Mouse (Mus musculus): ENCODE measurements at regions not wholly inside any gene's neighbourhood (a gene's known extent, or its start where the extent isn't known, plus 50 kb on each side); places are given as distances from the start of the nearest gene placed in this dataset.
A peak's percentile ranks its signal among the peaks of the same experiment; 100 is the strongest.

- no peak for DNase-seq
These were observed 271.9 kb upstream of the Mettl25 start for GRCm38 (mm10) chr10:106113083-106113482.

DNA sequence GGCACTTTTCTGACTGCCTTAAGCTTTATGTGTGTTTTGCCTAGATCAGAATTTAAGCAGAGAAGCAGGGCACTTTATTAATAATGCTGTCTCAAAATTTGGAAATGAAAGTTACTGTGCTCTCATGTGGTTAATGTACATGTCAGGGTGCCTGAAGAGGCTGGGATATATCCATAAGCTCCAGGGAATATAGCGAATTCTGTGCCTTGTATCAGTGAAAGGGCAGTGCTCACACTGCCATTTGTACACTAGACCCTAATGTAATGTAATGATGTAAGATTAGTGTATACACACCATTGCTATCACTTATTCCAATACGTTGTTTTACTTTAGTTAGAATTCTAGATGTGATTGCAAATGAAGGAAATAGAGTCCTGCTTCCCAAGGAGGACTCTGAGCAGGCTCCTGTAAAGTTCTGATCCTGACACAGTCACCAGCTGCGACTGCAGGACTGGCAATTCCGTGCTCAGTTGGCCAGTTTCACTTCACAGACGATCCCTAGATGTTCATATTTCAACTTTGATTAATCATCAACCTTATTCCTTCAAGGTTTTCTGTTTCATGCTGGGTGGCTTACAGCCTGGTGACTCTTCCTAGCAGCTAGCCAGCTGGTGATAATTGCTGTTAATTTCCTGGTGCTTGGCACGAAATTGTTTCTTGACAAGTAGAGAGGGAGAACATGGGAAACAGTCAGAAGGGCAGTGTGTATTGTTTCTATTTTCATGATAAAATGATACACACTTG lies 273.7 kb upstream of the Mettl25 start:
- peak; percentile 2 for DNase-seq

GRCm38 (mm10) chr10:106121826-106122225 lies 280.6 kb upstream of the Mettl25 start:
- DNase-seq, result no peak

GRCm38 (mm10) chr10:106122952-106123351 lies 281.8 kb upstream of the Mettl25 start:
- DNase-seq, result peak; percentile 34

- DNase-seq, result no peak
These were observed 298.0 kb upstream of the Ppfia2 start for GRCm38 (mm10) chr10:106172131-106172530.

GRCm38 (mm10) chr10:106174433-106174832 lies 295.7 kb upstream of the Ppfia2 start:
- no peak for DNase-seq

DNA sequence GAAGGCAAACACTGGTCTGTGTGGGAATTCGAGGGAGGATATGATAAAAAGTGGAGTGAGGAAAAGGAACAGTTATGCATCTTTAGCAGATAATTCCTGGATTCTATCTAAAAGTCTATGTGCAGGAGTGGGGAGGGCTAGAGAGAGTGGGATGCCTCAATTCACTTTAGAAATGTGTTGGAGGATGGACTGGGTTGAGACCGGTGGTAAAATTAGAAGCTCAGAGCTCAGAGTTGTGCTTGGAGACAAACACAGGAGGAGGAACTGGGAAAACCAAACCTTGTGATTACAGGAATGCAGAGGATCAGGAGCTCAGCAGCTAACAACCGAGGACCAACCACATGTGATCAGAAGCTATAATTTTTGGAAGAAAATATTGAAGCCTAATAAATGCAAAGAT lies 290.5 kb upstream of the Ppfia2 start:
- DNase-seq, result no peak

GRCm38 (mm10) chr10:106202566-106202965 lies 267.6 kb upstream of the Ppfia2 start:
- no peak for DNase-seq

- no peak for DNase-seq
These were observed 245.9 kb upstream of the Ppfia2 start for GRCm38 (mm10) chr10:106224251-106224650.

- DNase-seq, result no peak
These were observed 228.0 kb upstream of the Ppfia2 start for GRCm38 (mm10) chr10:106242180-106242579.

DNA sequence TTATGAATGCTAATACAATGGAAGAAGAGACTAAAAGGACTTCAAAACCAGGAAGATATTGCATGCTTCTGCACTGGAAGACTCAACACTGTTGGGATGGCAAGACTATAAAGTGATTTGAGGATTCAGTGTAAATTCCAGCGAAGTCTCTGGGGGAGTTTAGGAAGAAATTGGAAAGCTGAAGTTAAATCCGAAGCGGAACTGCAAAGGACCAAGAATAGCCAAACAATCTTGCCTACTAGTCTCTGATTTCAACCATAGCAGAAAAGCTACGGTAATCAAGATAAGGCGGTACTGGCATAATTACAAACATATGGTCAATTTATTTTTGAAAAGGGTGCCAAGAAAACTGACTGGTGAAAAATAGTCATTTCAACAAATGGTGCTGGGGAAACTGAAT lies 216.0 kb upstream of the Ppfia2 start:
- DNase-seq, result no peak

- DNase-seq, result peak; percentile 22
These were observed 210.3 kb upstream of the Ppfia2 start for GRCm38 (mm10) chr10:106259811-106260210.

GRCm38 (mm10) chr10:106273335-106273734 lies 196.8 kb upstream of the Ppfia2 start:
- DNase-seq, result no peak

GRCm38 (mm10) chr10:106289951-106290350 lies 180.2 kb upstream of the Ppfia2 start:
- no peak for DNase-seq

GRCm38 (mm10) chr10:106290736-106291135 lies 179.4 kb upstream of the Ppfia2 start:
- DNase-seq, result no peak

DNA sequence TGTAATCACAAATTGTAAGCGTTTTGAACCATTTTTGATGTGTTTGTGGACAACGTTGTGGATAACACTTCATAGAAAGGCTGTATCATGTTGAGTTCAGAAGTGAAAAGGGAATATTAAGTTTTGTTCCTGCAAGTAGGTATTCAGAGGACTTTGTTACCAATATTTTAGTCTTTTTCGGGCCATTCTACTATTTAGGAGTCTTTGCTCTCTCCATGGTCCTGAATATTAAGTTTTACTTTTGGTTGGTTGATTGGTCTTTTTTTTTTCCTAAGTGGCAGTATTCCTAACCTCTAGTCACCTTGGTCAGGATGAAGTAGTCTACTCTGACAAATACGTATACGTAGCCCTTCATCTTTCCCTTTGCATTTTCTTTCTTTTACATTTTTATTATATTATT lies 174.6 kb upstream of the Ppfia2 start:
- no peak for DNase-seq

- no peak for DNase-seq
These were observed 135.0 kb upstream of the Ppfia2 start for GRCm38 (mm10) chr10:106335166-106335565.

DNA sequence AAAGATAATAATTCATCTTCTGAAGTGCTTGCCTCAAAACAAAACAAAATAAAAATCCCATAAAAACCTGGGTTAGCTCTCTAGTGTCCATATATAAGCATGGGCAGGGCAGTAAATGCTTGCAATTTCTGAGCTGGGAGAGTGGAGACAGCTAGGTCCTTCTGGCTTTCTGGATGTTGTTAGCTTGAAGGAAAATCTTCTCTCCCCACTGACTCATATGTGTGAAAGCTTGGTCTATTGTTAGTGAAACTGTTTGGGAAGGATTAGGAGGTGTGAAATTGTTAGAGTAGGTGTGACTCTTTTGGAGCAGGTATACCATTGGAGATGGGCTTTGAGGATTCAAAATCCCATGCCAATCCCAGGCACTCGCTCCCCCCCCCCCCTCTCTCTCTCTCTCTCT lies 118.5 kb upstream of the Ppfia2 start:
- no peak for DNase-seq

- DNase-seq, result no peak
These were observed 94.5 kb upstream of the Ppfia2 start for GRCm38 (mm10) chr10:106375653-106376052.

DNA sequence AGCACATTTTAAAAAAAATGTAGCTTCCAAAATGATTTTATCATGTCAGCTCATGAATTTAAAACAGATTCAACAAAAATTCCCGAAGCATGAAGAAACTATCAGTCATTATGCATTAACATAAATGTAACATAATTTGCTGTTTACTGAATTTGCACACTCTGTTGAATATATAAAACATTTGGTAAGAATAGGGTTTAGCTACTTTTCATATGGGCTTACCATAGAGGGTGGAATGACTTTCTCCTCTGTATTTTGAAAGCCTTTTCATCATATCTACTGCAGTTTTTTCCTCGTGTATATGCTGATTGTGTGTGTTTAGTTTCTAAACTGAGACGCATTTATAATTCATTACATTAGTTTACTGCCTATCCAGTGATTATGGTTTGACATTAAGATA lies 94.0 kb upstream of the Ppfia2 start:
- no peak for DNase-seq

DNA sequence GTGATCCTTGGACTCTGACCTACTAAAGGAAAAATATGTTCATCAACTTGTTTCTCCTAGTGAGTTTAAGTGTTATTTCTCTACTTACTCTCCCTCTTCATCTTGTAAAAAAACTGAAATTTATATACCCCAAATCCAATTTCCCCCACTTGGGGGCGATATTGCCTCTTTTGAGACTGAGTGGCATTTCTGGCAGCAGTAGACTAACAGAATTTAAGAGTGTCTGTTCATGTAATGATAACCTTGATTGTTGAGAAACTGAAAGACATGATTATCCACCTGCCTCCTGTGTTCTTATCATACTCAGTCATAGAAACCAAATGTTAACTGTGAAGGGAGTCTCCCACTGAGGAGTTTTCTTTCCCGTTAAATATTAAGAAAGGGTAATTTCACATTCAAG lies 89.5 kb upstream of the Ppfia2 start:
- DNase-seq, result no peak

DNA sequence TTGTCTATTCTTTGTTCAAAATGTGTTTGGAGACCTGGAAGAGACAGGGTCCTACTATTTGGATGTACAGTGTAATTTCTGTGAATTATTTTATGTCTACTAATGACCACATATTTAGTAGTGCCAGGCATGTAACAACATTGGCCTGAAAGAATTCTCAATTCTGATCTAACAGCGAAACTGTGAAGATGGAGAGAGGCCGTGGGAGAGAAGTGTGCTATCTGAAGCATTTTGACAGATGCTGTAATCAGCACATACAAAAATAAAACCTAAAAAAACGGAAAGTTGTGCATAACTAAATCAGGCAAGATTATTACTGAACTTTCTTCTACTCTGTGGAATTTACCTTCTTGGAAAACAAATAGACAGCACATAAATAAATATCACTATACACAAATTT lies 61.4 kb upstream of the Ppfia2 start:
- DNase-seq, result peak; percentile 15

- no peak for DNase-seq
These were observed 57.0 kb upstream of the Ppfia2 start for GRCm38 (mm10) chr10:106413181-106413580.

- DNase-seq, result no peak
These were observed 55.1 kb upstream of the Ppfia2 start for GRCm38 (mm10) chr10:106414990-106415389.

DNA sequence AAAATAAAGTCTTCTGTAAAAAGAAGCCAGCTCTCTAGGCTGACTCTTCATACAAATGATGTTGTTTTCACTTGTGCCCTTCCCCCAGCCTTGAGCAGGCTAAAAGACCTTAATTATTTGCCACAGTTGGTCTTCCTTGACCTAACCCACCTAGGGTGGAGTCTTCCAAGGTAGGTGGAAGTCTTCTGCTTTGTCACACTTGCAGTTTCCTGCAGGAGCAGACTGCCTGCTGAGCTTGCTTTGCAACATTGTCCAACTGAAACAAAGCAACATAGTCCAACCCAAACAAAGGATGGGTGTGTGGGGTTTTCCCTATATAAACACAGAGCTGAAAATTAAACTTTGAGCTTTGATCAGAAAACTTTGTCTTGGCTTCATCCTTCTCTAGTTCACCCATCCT lies 53.0 kb upstream of the Ppfia2 start:
- no peak for DNase-seq
